Mouse (Mus musculus): ENCODE data around the gene Fam8a1. TPM values are rescaled to one million over a fixed set of nuclear protein-coding genes. Genes with fewer than 3 reads are reported as not detected.

Gene Fam8a1
- total RNA-seq (2021), result 10 to 100 TPM; 31.7 to 37.0 TPM
- long read RNA-seq, experiment 1, transcript Fam8a1-201 (5 exons, 3,664 nt), result major isoform, 7 of 12 reads
- long read RNA-seq, experiment 1, partial matches to known transcripts, result 1 of 12 reads
- long read RNA-seq, experiment 1, other reads (novel, unspliced or antisense), result 4 of 12 reads
- long read RNA-seq, experiment 2, transcript Fam8a1-201 (5 exons, 3,664 nt), result major isoform, 6 of 10 reads
- long read RNA-seq, experiment 2, partial matches to known transcripts, result 0 of 10 reads
- long read RNA-seq, experiment 2, other reads (novel, unspliced or antisense), result 4 of 10 reads

- DNase-seq, result peak; percentile 90 to 98
These were observed at the start of gene Fam8a1 for GRCm38 (mm10) chr13:46669048-46669619. Fam8a1 (plus strand) TSS chr13:46669522.

- DNase-seq, result peak; percentile 11 to 42
These were observed 49.7 kb upstream of the Fam8a1 start for GRCm38 (mm10) chr13:46619633-46620032.

- DNase-seq, result no peak
These were observed 48.2 kb upstream of the Fam8a1 start for GRCm38 (mm10) chr13:46620964-46621757.

- no peak for DNase-seq
These were observed 42.7 kb upstream of the Fam8a1 start for GRCm38 (mm10) chr13:46626608-46627007.

- peak; percentile 24 to 37 for DNase-seq
These were observed 41.5 kb upstream of the Fam8a1 start for GRCm38 (mm10) chr13:46627841-46628240.

- no peak for DNase-seq
These were observed 39.9 kb upstream of the Fam8a1 start for GRCm38 (mm10) chr13:46629391-46629790.

- DNase-seq, result no peak
These were observed 36.5 kb upstream of the Fam8a1 start for GRCm38 (mm10) chr13:46632796-46633195.

GRCm38 (mm10) chr13:46633320-46634132, 35.8 kb upstream of the Fam8a1 start:
- no peak for DNase-seq

- DNase-seq, result peak in 1 of 2 experiments; percentile 28
These were observed 35.2 kb upstream of the Fam8a1 start for GRCm38 (mm10) chr13:46634133-46634488.

GRCm38 (mm10) chr13:46640608-46641468, 28.5 kb upstream of the Fam8a1 start:
- no peak for DNase-seq

- DNase-seq, result no peak
These were observed 27.0 kb upstream of the Fam8a1 start for GRCm38 (mm10) chr13:46642318-46642717.

- DNase-seq, result no peak
These were observed 25.1 kb upstream of the Fam8a1 start for GRCm38 (mm10) chr13:46644175-46644574.

- DNase-seq, result no peak
These were observed 23.8 kb upstream of the Fam8a1 start for GRCm38 (mm10) chr13:46645476-46645875.

- DNase-seq, result no peak
These were observed 17.5 kb upstream of the Fam8a1 start for GRCm38 (mm10) chr13:46651853-46652252.

GRCm38 (mm10) chr13:46652671-46653070, 16.7 kb upstream of the Fam8a1 start:
- DNase-seq, result no peak

GRCm38 (mm10) chr13:46653671-46654070, 15.7 kb upstream of the Fam8a1 start:
- no peak for DNase-seq

- no peak for DNase-seq
These were observed 14.8 kb upstream of the Fam8a1 start for GRCm38 (mm10) chr13:46654566-46654965.

- DNase-seq, result no peak
These were observed 10.1 kb upstream of the Fam8a1 start for GRCm38 (mm10) chr13:46659211-46659610.

- peak in 1 of 2 experiments; percentile 26 for DNase-seq
These were observed 5.8 kb upstream of the Fam8a1 start for GRCm38 (mm10) chr13:46663461-46663964.

GRCm38 (mm10) chr13:46669620-46670271, 424 bp downstream of the Fam8a1 start:
- peak in 1 of 2 experiments; percentile 16 for DNase-seq
